Mouse (Mus musculus): ENCODE measurements around the gene Drd2. TPM values are rescaled to one million over a fixed set of nuclear protein-coding genes. Genes with fewer than 3 reads are reported as not detected.

The Drd2 gene
- polyA plus RNA-seq, 1 experiment from 2014 or later: 0.05 TPM

Other genes starting within 250 kb of the Drd2 start
- gene Gm4894, start 90.1 kb upstream of the Drd2 start, polyA plus RNA-seq (2016; fragmentation: Nextera tagmentation; extraction: Ambion mirVana): not detected in 2 replicates
- 0.10 TPM in 1 of 2 replicates, not detected in the other for gene Ankk1, start 86.4 kb downstream of the Drd2 start, polyA plus RNA-seq (2016; fragmentation: Nextera tagmentation; extraction: Ambion mirVana)
- 2.0 and 2.7 TPM in 2 replicates for gene Ttc12, start 145.6 kb downstream of the Drd2 start, polyA plus RNA-seq (2016; fragmentation: Nextera tagmentation; extraction: Ambion mirVana)

All from heart, embryonic 10.5 days (tissue).